Mouse (Mus musculus) CH12.LX (cell line): Measurements from ENCODE around the gene Mcrip1. TPM values are rescaled to one million over a fixed set of nuclear protein-coding genes. Genes with fewer than 3 reads are reported as not detected.

Experiments
- DNase-seq: peaks from one replicate; pipeline ENCODE4 v3.0.0-alpha.2; 2013; ENCODE audit errors: extremely low read depth
- H3K27ac ChIP-seq: 2 replicates; pipeline ENCODE4 v1.5.1; 2012; ENCODE audit warnings: low read depth, mild to moderate bottlenecking, control low read depth, moderate library complexity; ENCODE audit not compliant: insufficient read depth
- H3K27me3 ChIP-seq: replicated peaks from 2 replicates; pipeline ENCODE3; 2012; ENCODE audit warnings: inconsistent platforms
- H3K36me3 ChIP-seq, 2 experiments: replicated peaks in 1 of 2; 2 replicates each; pipeline versions ENCODE3 to v1.6.1; 2012; ENCODE audit warnings: inconsistent platforms in 1 of 2, low read length in 1 of 2, mild to moderate bottlenecking in 1 of 2, mixed read lengths in 1 of 2, moderate library complexity in 1 of 2; ENCODE audit not compliant: control insufficient read depth in 1 of 2, insufficient read depth in 1 of 2
- H3K4me1 ChIP-seq, 2 experiments: 2 replicates each; pipeline ENCODE4 v1.6.1; 2012; ENCODE audit warnings: inconsistent platforms in 1 of 2, moderate library complexity in 1 of 2; ENCODE audit not compliant: insufficient read depth in 2 of 2, control insufficient read depth in 1 of 2
- H3K4me2 ChIP-seq: 2 replicates; pipeline ENCODE4 v1.6.1; 2012; ENCODE audit warnings: low read depth, mild to moderate bottlenecking, control low read depth; ENCODE audit not compliant: poor library complexity, insufficient read depth, severe bottlenecking
- H3K4me3 ChIP-seq, 3 experiments: fragments of 150-350 bp in 1 of 3; sonication (generic) in 1 of 3; replicated peaks in 1 of 3; 2 replicates each; pipeline versions ENCODE3 to v1.5.1; 2011 to 2012; ENCODE audit warnings: low read depth in 2 of 3, low read length in 2 of 3, mild to moderate bottlenecking in 2 of 3, moderate library complexity in 2 of 3, control low read depth in 1 of 3, improper control_type of control experiment in 1 of 3, inconsistent platforms in 1 of 3, mixed read lengths in 1 of 3; ENCODE audit not compliant: poor library complexity in 1 of 3
- H3K79me2 ChIP-seq: replicated peaks from 2 replicates; pipeline ENCODE4 v1.6.1; 2012; ENCODE audit warnings: mild to moderate bottlenecking, moderate library complexity; ENCODE audit not compliant: control insufficient read depth, poor library complexity, insufficient read depth, severe bottlenecking; ENCODE audit errors: extremely low read depth
- H3K9ac ChIP-seq: 2 replicates; pipeline ENCODE4 v1.6.1; 2012; ENCODE audit warnings: low read depth, mild to moderate bottlenecking, control low read depth, moderate library complexity; ENCODE audit not compliant: insufficient read depth
- H3K9me3 ChIP-seq: replicated peaks from 2 replicates; pipeline ENCODE3; 2012; ENCODE audit warnings: low read length, inconsistent platforms, mixed read lengths
- BHLHE40 ChIP-seq: IDR thresholded peaks from 2 replicates; pipeline ENCODE4 v1.6.1; 2011; ENCODE audit warnings: mild to moderate bottlenecking, low read depth, low read length, improper control_type of control experiment
- CHD1 ChIP-seq: IDR thresholded peaks from 2 replicates; pipeline ENCODE4 v1.6.1; 2012; ENCODE audit warnings: low read depth, low read length, improper control_type of control experiment, inconsistent platforms
- E2F4 ChIP-seq: IDR thresholded peaks from 2 replicates; pipeline ENCODE4 v1.6.1; 2011; ENCODE audit warnings: low read depth, low read length, improper control_type of control experiment; ENCODE audit not compliant: insufficient replicate concordance
- GABPA ChIP-seq: IDR thresholded peaks from 2 replicates; pipeline ENCODE4 v1.6.1; 2012; ENCODE audit warnings: low read depth, low read length, improper control_type of control experiment, inconsistent platforms; ENCODE audit not compliant: insufficient replicate concordance
- HCFC1 ChIP-seq: IDR thresholded peaks from 2 replicates; pipeline ENCODE4 v1.6.1; 2012; ENCODE audit warnings: low read depth, mild to moderate bottlenecking, inconsistent platforms, low read length, improper control_type of control experiment
- IRF4 ChIP-seq: IDR thresholded peaks from 2 replicates; pipeline ENCODE4 v1.6.1; 2014; ENCODE audit warnings: low read depth, mild to moderate bottlenecking, inconsistent platforms, low read length, improper control_type of control experiment
- MAX ChIP-seq: IDR thresholded peaks from 2 replicates; pipeline ENCODE4 v1.6.1; 2011; ENCODE audit warnings: low read length, improper control_type of control experiment
- MAZ ChIP-seq: IDR thresholded peaks from 2 replicates; pipeline ENCODE4 v1.6.1; 2012; ENCODE audit warnings: low read depth, mild to moderate bottlenecking, inconsistent platforms, low read length, improper control_type of control experiment, moderate library complexity
- NRF1 ChIP-seq: IDR thresholded peaks from 2 replicates; pipeline ENCODE4 v1.6.1; 2014; ENCODE audit warnings: low read depth, mild to moderate bottlenecking, inconsistent platforms, low read length, improper control_type of control experiment, moderate library complexity
- PAX5 ChIP-seq: IDR thresholded peaks from 2 replicates; pipeline ENCODE4 v1.6.1; 2012; ENCODE audit warnings: low read length, inconsistent platforms, mixed read lengths
- POLR2A ChIP-seq: IDR thresholded peaks from 2 replicates; pipeline ENCODE4 v1.6.1; 2011; ENCODE audit warnings: low read depth, mild to moderate bottlenecking, improper control_type of control experiment, low read length
- RAD21 ChIP-seq: IDR thresholded peaks from 2 replicates; pipeline ENCODE4 v1.6.1; 2011; ENCODE audit warnings: low read depth, mild to moderate bottlenecking, low read length, improper control_type of control experiment, moderate library complexity
- SIN3A ChIP-seq: IDR thresholded peaks from 2 replicates; pipeline ENCODE4 v1.6.1; 2012; ENCODE audit warnings: low read length, improper control_type of control experiment, inconsistent platforms
- SMC3 ChIP-seq: IDR thresholded peaks from 2 replicates; pipeline ENCODE4 v1.6.1; 2011; ENCODE audit warnings: low read depth, low read length, improper control_type of control experiment
- TBP ChIP-seq: conservative IDR thresholded peaks from 2 replicates; pipeline ENCODE4 v1.6.1; 2011; ENCODE audit warnings: low read depth, low read length, improper control_type of control experiment
- TCF12 ChIP-seq: IDR thresholded peaks from 2 replicates; pipeline ENCODE4 v1.6.1; 2014; ENCODE audit warnings: low read depth, mild to moderate bottlenecking, inconsistent platforms, low read length, improper control_type of control experiment
- USF1 ChIP-seq: IDR thresholded peaks from 2 replicates; pipeline ENCODE4 v1.6.1; 2014; ENCODE audit warnings: low read depth, mild to moderate bottlenecking, inconsistent platforms, low read length, improper control_type of control experiment
- ZC3H11A ChIP-seq: IDR thresholded peaks from 2 replicates; pipeline ENCODE4 v1.6.1; 2012; ENCODE audit warnings: low read depth, mild to moderate bottlenecking, inconsistent platforms, low read length, improper control_type of control experiment
- ZMIZ1 ChIP-seq: IDR thresholded peaks from 2 replicates; pipeline ENCODE4 v1.6.1; 2012; ENCODE audit warnings: low read depth, mild to moderate bottlenecking, inconsistent platforms, low read length, improper control_type of control experiment
- dilution Hi-C: fragments of 300-500 bp; cut with MboI; formaldehyde crosslinking; loops from 2 replicates; pipeline ENCODE4 v1.14.3; 2020; ENCODE audit warnings: low sequenced_read_pairs; ENCODE audit not compliant: extremely low pct_unique_long_range_greater_than_20kb, extremely low pct_ligation_motif_present
- in situ Hi-C: fragments of 300-500 bp; cut with MboI; formaldehyde crosslinking; loops from 3 replicates; pipeline ENCODE4 v1.14.3; 2019; ENCODE audit warnings: low sequenced_read_pairs, low pct_ligation_motif_present, low pct_unique_long_range_greater_than_20kb, mixed read lengths
- polyA plus RNA-seq: library from polyadenylated mRNA; unstranded; fragments of >175 nt; gene quantifications from 2 replicates; pipeline ENCODE4 v1.2.1, GENCODE M21; 2012; ENCODE audit warnings: low read depth; ENCODE audit not compliant: insufficient read length
- total RNA-seq, 2 experiments: library from RNA; depleted of rRNA; stranded (reverse); fragments of 300-350 nt in 1 of 2; fragments of >200 nt in 1 of 2; gene quantifications; 2 replicates each; pipeline ENCODE4 v1.2.3; 2012 to 2014

Mcrip1 gene
- total and polyA plus RNA-seq, 3 experiments, result 39.6 to 66.5 (median 46.2) TPM

DNA sequence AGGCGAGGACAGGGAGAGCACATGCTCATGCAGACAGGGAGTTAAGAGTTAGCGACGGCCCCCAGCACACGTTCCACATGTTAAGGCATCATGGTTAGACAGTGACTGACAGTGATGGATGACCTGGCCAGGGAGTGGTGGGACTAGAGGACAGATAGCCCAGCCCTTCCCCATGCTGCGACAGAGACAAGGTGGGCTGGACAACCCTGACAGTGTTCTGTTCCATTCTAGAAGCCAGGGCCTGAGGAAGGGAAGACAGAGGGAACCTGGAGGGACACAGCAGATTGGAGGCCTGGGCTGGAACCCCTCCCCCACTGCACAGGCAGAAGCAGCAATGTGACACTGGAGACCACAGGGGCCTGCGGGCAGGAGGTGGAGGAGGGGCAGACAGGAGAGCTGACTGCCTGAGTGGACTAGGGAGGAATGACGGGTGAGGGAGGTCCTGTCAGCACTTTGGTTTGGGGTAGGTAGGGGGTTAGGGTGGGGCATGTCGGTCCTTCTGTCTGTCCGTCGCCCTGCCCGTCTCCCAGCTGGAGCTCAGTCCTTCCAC lies 29.2 kb upstream of the Mcrip1 start:
- in situ Hi-C loops, result no loop called here

DNA sequence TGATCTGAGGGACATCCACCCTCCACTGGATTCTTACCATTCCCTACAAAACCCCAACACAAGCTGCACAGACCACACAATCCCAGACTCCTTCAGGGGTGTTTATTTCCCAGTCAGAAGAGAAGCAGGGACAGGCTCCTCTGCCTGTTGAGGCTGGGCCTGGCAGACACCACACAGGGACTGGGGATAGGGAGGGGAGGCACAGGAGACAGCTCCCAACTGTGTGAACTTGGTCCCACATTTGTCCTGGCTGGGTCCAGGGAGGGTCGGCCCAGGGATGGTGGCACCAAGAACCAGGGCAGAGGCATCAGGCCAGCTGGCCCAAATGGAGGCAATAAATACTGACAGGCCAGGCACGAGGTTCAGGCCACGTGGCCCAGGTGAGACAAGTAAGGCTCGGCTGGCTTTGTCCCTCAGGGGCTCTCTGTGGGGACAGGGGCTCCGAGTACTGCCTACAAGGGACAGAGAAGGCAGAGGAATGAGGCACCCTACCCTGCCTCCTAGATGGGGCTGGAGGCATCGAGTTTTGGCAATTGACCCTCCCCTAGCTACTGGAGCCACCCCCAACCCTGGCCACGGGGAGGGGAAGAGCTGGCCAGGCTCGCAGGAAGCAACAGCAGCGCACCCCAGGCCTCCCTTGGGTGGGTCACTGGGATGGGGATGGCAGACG lies 28.6 kb upstream of the Mcrip1 start:
- peak overlapping the region; percentile 5; the same call in 1 of the 2 replicates for H3K27ac ChIP-seq
- peaks cover 32% of the 10 kb centered on the region for H3K79me2 ChIP-seq
- dilution Hi-C loops, result no loop called here
- H3K9ac ChIP-seq, result no peak overlapping the region
- peaks cover 32 to 46% of the 10 kb centered on the region in 2 experiments for H3K36me3 ChIP-seq
- TF ChIP-seq MAZ (no peak), POLR2A (0 out of 2 replicates have a peak, but pooled peaks have one; percentile 12)
- no peak for DNase-seq
- no peak overlapping the region for H3K4me2 ChIP-seq
- no peaks in the 10 kb centered on the region for H3K27me3 ChIP-seq
- H3K4me3 ChIP-seq, result no peak overlapping the region
- in situ Hi-C loops, result no loop called here
- peaks cover 11 to 66% of the 10 kb centered on the region in 2 experiments for H3K4me1 ChIP-seq
- H3K9me3 ChIP-seq, result no peaks in the 10 kb centered on the region

More for the DNA sequence above, 29.2 kb upstream of the Mcrip1 start:
- no peaks in the 10 kb centered on the region for H3K27me3 ChIP-seq
- no peak for DNase-seq
- H3K4me1 ChIP-seq, result peaks cover 11 to 66% of the 10 kb centered on the region in 2 experiments
- peaks cover 33 to 49% of the 10 kb centered on the region in 2 experiments for H3K36me3 ChIP-seq
- H3K9me3 ChIP-seq, result peaks cover under 1% of the 10 kb centered on the region
- TF ChIP-seq HCFC1, result no peak
- no peak for TF ChIP-seq RAD21
- TF ChIP-seq PAX5, result no peak
- TF ChIP-seq GABPA, result no peak
- TF ChIP-seq ZMIZ1, result no peak
- TF ChIP-seq CHD1, result no peak
- no peak for TF ChIP-seq E2F4
- no peak for TF ChIP-seq MAX
- no peak for TF ChIP-seq TCF12
- TF ChIP-seq USF1, result no peak
- TF ChIP-seq IRF4, result no peak
- TF ChIP-seq SIN3A, result no peak
- no peak for TF ChIP-seq ZC3H11A
- no peak for TF ChIP-seq NRF1
- no peak for TF ChIP-seq SMC3
- TF ChIP-seq TBP, result no peak
- no peak for TF ChIP-seq BHLHE40
- TF ChIP-seq, all 38 proteins: peak for 0
- Histone ChIP-seq H3K27ac (peak overlapping the region; percentile 5; the same call in 1 of the 2 replicates), H3K79me2 (peaks cover 31% of the 10 kb centered on the region), H3K4me2 (no peak overlapping the region), H3K4me3 (no peak overlapping the region), H3K9ac (no peak overlapping the region)
- dilution Hi-C loops, result no loop called here
